Mouse (Mus musculus): ENCODE results near the gene Prph2. TPM values are rescaled to one million over a fixed set of nuclear protein-coding genes. Genes with fewer than 3 reads are reported as not detected.

Gene Prph2
- polyA plus RNA-seq, 1 experiment: 0.09 TPM

GRCm38 (mm10) chr17:46874133-46874532 lies 36.1 kb upstream of the Prph2 start:
- Histone ChIP-seq H3K36me3 (ENCODE audit: control insufficient read depth, insufficient read depth, low read length) (no peaks in the 10 kb centered on the region), H3K4me1 (replicated peaks; ENCODE audit: control insufficient read depth, insufficient read depth, low read length) (peaks cover 22% of the 10 kb centered on the region), H3K27me3 (ENCODE audit: control insufficient read depth, insufficient read depth, low read length) (no peaks in the 10 kb centered on the region; the same call in 1 of the 2 replicates), H3K27ac (ENCODE audit: control insufficient read depth, insufficient read depth, low read length) (no peak overlapping the region), H3K4me3 (ENCODE audit: control insufficient read depth, insufficient read depth, low read length) (no peak overlapping the region)
- WGBS: 33% methylated on average over 10 of the region's 10 CpGs
- TF ChIP-seq POLR2A (IDR thresholded peaks at IDR 0.05; ENCODE audit: control insufficient read depth, extremely low read depth, insufficient read depth, low read length, poor library complexity) (no peak), CTCF (IDR thresholded peaks at IDR 0.05; ENCODE audit: borderline replicate concordance, control insufficient read depth, extremely low read depth, insufficient read depth, low read length, poor library complexity) (no peak)
- DNase-seq: no peak

GRCm38 (mm10) chr17:46875626-46876025 lies 34.6 kb upstream of the Prph2 start:
- H3K4me3 ChIP-seq (ENCODE audit: control insufficient read depth, insufficient read depth, low read length): no peak overlapping the region
- no peaks in the 10 kb centered on the region for H3K36me3 ChIP-seq (ENCODE audit: control insufficient read depth, insufficient read depth, low read length)
- peak; percentile 41 for DNase-seq
- no peak overlapping the region for H3K27ac ChIP-seq (ENCODE audit: control insufficient read depth, insufficient read depth, low read length)
- peaks cover 16% of the 10 kb centered on the region for H3K4me1 ChIP-seq (replicated peaks; ENCODE audit: control insufficient read depth, insufficient read depth, low read length)
- H3K27me3 ChIP-seq (ENCODE audit: control insufficient read depth, insufficient read depth, low read length): no peaks in the 10 kb centered on the region; the same call in 1 of the 2 replicates
- TF ChIP-seq CTCF (IDR thresholded peaks at IDR 0.05; ENCODE audit: borderline replicate concordance, control insufficient read depth, extremely low read depth, insufficient read depth, low read length, poor library complexity) (no peak), POLR2A (IDR thresholded peaks at IDR 0.05; ENCODE audit: control insufficient read depth, extremely low read depth, insufficient read depth, low read length, poor library complexity) (no peak)
- WGBS: 79% methylated on average over 3 of the region's 3 CpGs

GRCm38 (mm10) chr17:46876371-46876950 lies 33.8 kb upstream of the Prph2 start:
- H3K36me3 ChIP-seq (ENCODE audit: control insufficient read depth, insufficient read depth, low read length): no peaks in the 10 kb centered on the region
- DNase-seq: no peak
- TF ChIP-seq CTCF (IDR thresholded peaks at IDR 0.05; ENCODE audit: borderline replicate concordance, control insufficient read depth, extremely low read depth, insufficient read depth, low read length, poor library complexity): no peak
- no peak for TF ChIP-seq POLR2A (IDR thresholded peaks at IDR 0.05; ENCODE audit: control insufficient read depth, extremely low read depth, insufficient read depth, low read length, poor library complexity)
- 94% methylated on average over 8 of the region's 8 CpGs for WGBS
- no peak overlapping the region for H3K4me3 ChIP-seq (ENCODE audit: control insufficient read depth, insufficient read depth, low read length)
- H3K27me3 ChIP-seq (ENCODE audit: control insufficient read depth, insufficient read depth, low read length): no peaks in the 10 kb centered on the region; the same call in 1 of the 2 replicates
- H3K27ac ChIP-seq (ENCODE audit: control insufficient read depth, insufficient read depth, low read length): no peak overlapping the region
- peaks cover 9% of the 10 kb centered on the region; the same call in 1 of the 2 replicates for H3K4me1 ChIP-seq (replicated peaks; ENCODE audit: control insufficient read depth, insufficient read depth, low read length)

GRCm38 (mm10) chr17:46877061-46877460 lies 33.2 kb upstream of the Prph2 start:
- TF ChIP-seq POLR2A (IDR thresholded peaks at IDR 0.05; ENCODE audit: control insufficient read depth, extremely low read depth, insufficient read depth, low read length, poor library complexity) (no peak), CTCF (IDR thresholded peaks at IDR 0.05; ENCODE audit: borderline replicate concordance, control insufficient read depth, extremely low read depth, insufficient read depth, low read length, poor library complexity) (no peak)
- H3K4me1 ChIP-seq (replicated peaks; ENCODE audit: control insufficient read depth, insufficient read depth, low read length): peaks cover 7% of the 10 kb centered on the region; the same call in 1 of the 2 replicates
- no peaks in the 10 kb centered on the region for H3K36me3 ChIP-seq (ENCODE audit: control insufficient read depth, insufficient read depth, low read length)
- no peak for DNase-seq
- WGBS: 95% methylated on average over 5 of the region's 5 CpGs
- H3K4me3 ChIP-seq (ENCODE audit: control insufficient read depth, insufficient read depth, low read length): no peak overlapping the region
- H3K27me3 ChIP-seq (ENCODE audit: control insufficient read depth, insufficient read depth, low read length): no peaks in the 10 kb centered on the region; the same call in 1 of the 2 replicates
- no peak overlapping the region for H3K27ac ChIP-seq (ENCODE audit: control insufficient read depth, insufficient read depth, low read length)

GRCm38 (mm10) chr17:46879841-46880311 lies 30.4 kb upstream of the Prph2 start:
- Histone ChIP-seq H3K27me3 (ENCODE audit: control insufficient read depth, insufficient read depth, low read length) (no peaks in the 10 kb centered on the region), H3K27ac (ENCODE audit: control insufficient read depth, insufficient read depth, low read length) (no peak overlapping the region), H3K4me3 (ENCODE audit: control insufficient read depth, insufficient read depth, low read length) (no peak overlapping the region), H3K36me3 (ENCODE audit: control insufficient read depth, insufficient read depth, low read length) (no peaks in the 10 kb centered on the region), H3K4me1 (replicated peaks; ENCODE audit: control insufficient read depth, insufficient read depth, low read length) (no peaks in the 10 kb centered on the region)
- TF ChIP-seq POLR2A (IDR thresholded peaks at IDR 0.05; ENCODE audit: control insufficient read depth, extremely low read depth, insufficient read depth, low read length, poor library complexity) (no peak), CTCF (IDR thresholded peaks at IDR 0.05; ENCODE audit: borderline replicate concordance, control insufficient read depth, extremely low read depth, insufficient read depth, low read length, poor library complexity) (no peak)
- DNase-seq: no peak
- 79% methylated on average over 14 of the region's 14 CpGs for WGBS

- TF ChIP-seq POLR2A (IDR thresholded peaks at IDR 0.05; ENCODE audit: control insufficient read depth, extremely low read depth, insufficient read depth, low read length, poor library complexity): no peak
- TF ChIP-seq CTCF (IDR thresholded peaks at IDR 0.05; ENCODE audit: borderline replicate concordance, control insufficient read depth, extremely low read depth, insufficient read depth, low read length, poor library complexity): no peak
- Histone ChIP-seq H3K36me3 (ENCODE audit: control insufficient read depth, insufficient read depth, low read length) (no peaks in the 10 kb centered on the region), H3K4me3 (ENCODE audit: control insufficient read depth, insufficient read depth, low read length) (no peak overlapping the region), H3K4me1 (replicated peaks; ENCODE audit: control insufficient read depth, insufficient read depth, low read length) (no peaks in the 10 kb centered on the region), H3K27me3 (ENCODE audit: control insufficient read depth, insufficient read depth, low read length) (no peaks in the 10 kb centered on the region), H3K27ac (ENCODE audit: control insufficient read depth, insufficient read depth, low read length) (no peak overlapping the region)
- 98% methylated on average over 2 of the region's 2 CpGs for WGBS
- DNase-seq: no peak
Measured at GRCm38 (mm10) chr17:46880322-46880721, 29.9 kb upstream of the Prph2 start.

Data from thymus, adult 2 months (tissue).